Comparison of ENCODE assay signal across 26 mouse cellular contexts in the genomic region with DNA sequence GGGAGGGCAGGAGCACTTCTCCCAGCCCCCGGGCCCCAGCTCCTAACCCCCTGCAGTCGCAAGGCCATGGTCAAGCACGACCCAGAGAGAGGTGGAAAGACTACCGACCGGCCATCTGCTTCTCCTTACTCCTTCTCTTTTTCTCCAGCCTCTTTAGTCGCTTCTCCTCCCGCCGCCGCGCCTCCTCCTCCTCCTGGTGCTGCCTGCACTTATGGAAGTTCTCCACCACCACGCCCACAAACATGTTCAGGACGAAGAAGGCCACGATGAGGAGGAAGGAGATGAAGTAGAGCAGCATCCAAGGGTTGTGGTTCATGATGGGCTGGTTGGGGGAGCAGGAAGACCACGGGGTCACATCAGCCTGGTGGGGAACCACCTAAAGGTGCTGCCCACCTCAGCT. TPM values are rescaled to one million over a fixed set of nuclear protein-coding genes. Genes with fewer than 3 reads are reported as not detected.
DNase-seq lines count a peak whose midpoint lies in the region; ATAC-seq and TF ChIP-seq lines count a peak whose summit lies in the region.
"Had no signal": no experiment of that assay in that cellular context is flagged by ENCODE, and none has a peak within 500 bp of the region (broad histone marks: within the 10 kb centered on the region; RNA-seq: fewer than 3 reads in every experiment).

No protein-coding gene starts in this region.

- no peak for TF ChIP-seq EP300 in stomach, postnatal 0 days (optimal IDR thresholded peaks at IDR 0.05)

- DNase-seq in forebrain, postnatal 0 days: no peak
- DNase-seq in forebrain, embryonic 11.5 days (ENCODE audit: low spot score): no peak
- DNase-seq in neural tube, embryonic 11.5 days (ENCODE audit: low spot score): no peak
- no peak for DNase-seq in stomach, postnatal 0 days (ENCODE audit: low spot score)
- DNase-seq: adrenal gland, postnatal 10 days; cerebellum, adult 2 months; cerebellum, postnatal 36 days; embryo, embryonic 11 days; gastrocnemius, postnatal 14 days; heart, adult 18-20 months; heart, postnatal 10 days; kidney, adult 18-20 months; kidney, postnatal 10 days; lung, adult 18-20 months; lung, postnatal 10 days had no signal

- peaks cover 29% of the 10 kb centered on the region; the same call in 1 of the 2 replicates for H3K36me3 ChIP-seq in forebrain, postnatal 0 days (ENCODE audit: insufficient read depth)
- no peaks in the 10 kb centered on the region for H3K36me3 ChIP-seq in forebrain, embryonic 11.5 days (ENCODE audit: control insufficient read depth, insufficient read depth, low read length)
- peaks cover 5% of the 10 kb centered on the region; the same call in 1 of the 2 replicates for H3K36me3 ChIP-seq in kidney, embryonic 14.5 days (ENCODE audit: control insufficient read depth, insufficient read depth, low read length)
- H3K36me3 ChIP-seq in kidney, embryonic 16.5 days (ENCODE audit: insufficient read depth, low read length): no peaks in the 10 kb centered on the region
- no peaks in the 10 kb centered on the region for H3K36me3 ChIP-seq in neural tube, embryonic 11.5 days (ENCODE audit: control insufficient read depth, insufficient read depth, low read length)
- peaks cover 40% of the 10 kb centered on the region for H3K36me3 ChIP-seq in neural tube, embryonic 15.5 days
- peaks cover 81% of the 10 kb centered on the region for H3K36me3 ChIP-seq in limb, embryonic 13.5 days
- no peaks in the 10 kb centered on the region for H3K36me3 ChIP-seq in stomach, postnatal 0 days (ENCODE audit: control insufficient read depth, insufficient read depth, low read length)
- H3K36me3 ChIP-seq: forebrain, embryonic 15.5 days; heart, embryonic 12.5 days; liver, embryonic 12.5 days had no signal

- H3K4me1 ChIP-seq in forebrain, postnatal 0 days (ENCODE audit: insufficient read depth): 0 out of 2 replicates have a peak, but pooled peaks cover 2% of the 10 kb centered on the region
- 0 out of 2 replicates have a peak, but pooled peaks cover 11% of the 10 kb centered on the region for H3K4me1 ChIP-seq in forebrain, embryonic 11.5 days (replicated peaks; ENCODE audit: control insufficient read depth, insufficient read depth, low read length)
- H3K4me1 ChIP-seq in kidney, embryonic 14.5 days (ENCODE audit: control insufficient read depth, insufficient read depth, low read length): peaks cover 46% of the 10 kb centered on the region
- H3K4me1 ChIP-seq in kidney, embryonic 16.5 days (ENCODE audit: insufficient read depth, low read length): peaks cover 56% of the 10 kb centered on the region
- peaks cover 20% of the 10 kb centered on the region for H3K4me1 ChIP-seq in neural tube, embryonic 11.5 days (ENCODE audit: control insufficient read depth, insufficient read depth, low read length)
- peaks cover 40% of the 10 kb centered on the region for H3K4me1 ChIP-seq in neural tube, embryonic 15.5 days
- peaks cover 79% of the 10 kb centered on the region for H3K4me1 ChIP-seq in limb, embryonic 13.5 days
- peaks cover 8% of the 10 kb centered on the region for H3K4me1 ChIP-seq in stomach, postnatal 0 days (replicated peaks; ENCODE audit: control insufficient read depth, insufficient read depth)

- 0 out of 2 replicates have a peak overlapping the region, but pooled peaks have one; percentile 33 for H3K9ac ChIP-seq in forebrain, postnatal 0 days
- H3K9ac ChIP-seq in forebrain, embryonic 11.5 days (ENCODE audit: low read length): no peak overlapping the region
- H3K9ac ChIP-seq in kidney, embryonic 14.5 days (ENCODE audit: low read depth, low read length): 0 out of 2 replicates have a peak overlapping the region, but pooled peaks have one; percentile 8
- H3K9ac ChIP-seq in kidney, embryonic 16.5 days (replicated peaks; ENCODE audit: low read length): no peak overlapping the region
- H3K9ac ChIP-seq in neural tube, embryonic 11.5 days (ENCODE audit: low read length): peak overlapping the region; percentile 6; the same call in 1 of the 2 replicates
- H3K9ac ChIP-seq in neural tube, embryonic 15.5 days (replicated peaks): no peak overlapping the region
- peak overlapping the region; percentile 48; the same call in 1 of the 2 replicates for H3K9ac ChIP-seq in limb, embryonic 13.5 days
- no peak overlapping the region for H3K9ac ChIP-seq in stomach, postnatal 0 days (ENCODE audit: low read length)
- H3K9ac ChIP-seq: embryonic facial prominence, embryonic 13.5 days; forebrain, embryonic 15.5 days; heart, embryonic 12.5 days; hindbrain, embryonic 12.5 days; liver, embryonic 12.5 days had no signal

- TF ChIP-seq CTCF in forebrain, postnatal 0 days (IDR thresholded peaks at IDR 0.05; ENCODE audit: low read depth): no peak
- TF ChIP-seq CTCF in stomach, postnatal 0 days (IDR thresholded peaks at IDR 0.05; ENCODE audit: low read depth): no peak

- H3K27ac ChIP-seq in forebrain, postnatal 0 days (ENCODE audit: low read depth, low read length): no peak overlapping the region
- H3K27ac ChIP-seq in forebrain, embryonic 11.5 days (ENCODE audit: low read depth, low read length): no peak overlapping the region
- H3K27ac ChIP-seq in kidney, embryonic 14.5 days (ENCODE audit: low read depth, low read length): no peak overlapping the region
- no peak overlapping the region for H3K27ac ChIP-seq in kidney, embryonic 16.5 days (ENCODE audit: low read length)
- no peak overlapping the region for H3K27ac ChIP-seq in neural tube, embryonic 11.5 days (ENCODE audit: low read depth, low read length)
- H3K27ac ChIP-seq in neural tube, embryonic 15.5 days (replicated peaks): no peak overlapping the region
- no peak overlapping the region for H3K27ac ChIP-seq in limb, embryonic 13.5 days
- H3K27ac ChIP-seq in stomach, postnatal 0 days (replicated peaks): no peak overlapping the region
- H3K27ac ChIP-seq: embryonic facial prominence, embryonic 13.5 days; forebrain, embryonic 15.5 days; hindbrain, embryonic 12.5 days; liver, embryonic 12.5 days had no signal

- H3K27me3 ChIP-seq in forebrain, postnatal 0 days (ENCODE audit: insufficient read depth, low read length): no peaks in the 10 kb centered on the region
- no peaks in the 10 kb centered on the region for H3K27me3 ChIP-seq in forebrain, embryonic 11.5 days (ENCODE audit: control insufficient read depth, insufficient read depth, low read length)
- H3K27me3 ChIP-seq in kidney, embryonic 14.5 days (ENCODE audit: control insufficient read depth, insufficient read depth, low read length): no peaks in the 10 kb centered on the region
- H3K27me3 ChIP-seq in kidney, embryonic 16.5 days (ENCODE audit: insufficient read depth, low read length): no peaks in the 10 kb centered on the region; the same call in 1 of the 2 replicates
- peaks cover 4% of the 10 kb centered on the region; the same call in 1 of the 2 replicates for H3K27me3 ChIP-seq in neural tube, embryonic 11.5 days (ENCODE audit: control insufficient read depth, insufficient read depth, low read length)
- no peaks in the 10 kb centered on the region; the same call in 1 of the 2 replicates for H3K27me3 ChIP-seq in neural tube, embryonic 15.5 days (replicated peaks)
- H3K27me3 ChIP-seq in limb, embryonic 13.5 days: no peaks in the 10 kb centered on the region
- no peaks in the 10 kb centered on the region for H3K27me3 ChIP-seq in stomach, postnatal 0 days (ENCODE audit: control insufficient read depth, insufficient read depth, low read length)
- H3K27me3 ChIP-seq: embryonic facial prominence, embryonic 13.5 days; forebrain, embryonic 15.5 days had no signal

- H3K4me2 ChIP-seq in forebrain, postnatal 0 days (ENCODE audit: low read depth): no peak overlapping the region
- H3K4me2 ChIP-seq in forebrain, embryonic 11.5 days (ENCODE audit: low read depth, low read length, severe bottlenecking): no peak overlapping the region
- no peak overlapping the region for H3K4me2 ChIP-seq in kidney, embryonic 14.5 days (replicated peaks; ENCODE audit: low read depth, low read length)
- H3K4me2 ChIP-seq in kidney, embryonic 16.5 days (replicated peaks; ENCODE audit: low read depth, low read length): no peak overlapping the region
- no peak overlapping the region for H3K4me2 ChIP-seq in neural tube, embryonic 11.5 days (ENCODE audit: low read depth)
- H3K4me2 ChIP-seq in neural tube, embryonic 15.5 days: no peak overlapping the region
- no peak overlapping the region for H3K4me2 ChIP-seq in limb, embryonic 13.5 days (replicated peaks)
- no peak overlapping the region for H3K4me2 ChIP-seq in stomach, postnatal 0 days (replicated peaks; ENCODE audit: low read depth)
- H3K4me2 ChIP-seq: embryonic facial prominence, embryonic 13.5 days; forebrain, embryonic 15.5 days; heart, embryonic 12.5 days; hindbrain, embryonic 12.5 days; liver, embryonic 12.5 days; midbrain, embryonic 11.5 days had no signal

- no peak overlapping the region for H3K4me3 ChIP-seq in forebrain, postnatal 0 days (ENCODE audit: low read depth, low read length)
- H3K4me3 ChIP-seq in forebrain, embryonic 11.5 days (ENCODE audit: low read depth, low read length): no peak overlapping the region
- H3K4me3 ChIP-seq in kidney, embryonic 14.5 days (ENCODE audit: low read length): no peak overlapping the region
- H3K4me3 ChIP-seq in kidney, embryonic 16.5 days (ENCODE audit: low read length): no peak overlapping the region
- no peak overlapping the region for H3K4me3 ChIP-seq in neural tube, embryonic 11.5 days (ENCODE audit: low read depth, low read length)
- H3K4me3 ChIP-seq in neural tube, embryonic 15.5 days (replicated peaks): no peak overlapping the region
- H3K4me3 ChIP-seq in limb, embryonic 13.5 days: no peak overlapping the region
- no peak overlapping the region for H3K4me3 ChIP-seq in stomach, postnatal 0 days (ENCODE audit: low read depth, low read length)
- H3K4me3 ChIP-seq: embryonic facial prominence, embryonic 13.5 days; erythroblast, embryonic 14.5 days; forebrain, embryonic 15.5 days; heart, embryonic 12.5 days; hindbrain, embryonic 12.5 days; liver, embryonic 12.5 days had no signal

- H3K9me3 ChIP-seq in forebrain, postnatal 0 days (ENCODE audit: low read length): no peaks in the 10 kb centered on the region
- H3K9me3 ChIP-seq in forebrain, embryonic 11.5 days (ENCODE audit: control insufficient read depth, low read length): no peaks in the 10 kb centered on the region
- H3K9me3 ChIP-seq in kidney, embryonic 14.5 days (ENCODE audit: control insufficient read depth, low read length): no peaks in the 10 kb centered on the region
- no peaks in the 10 kb centered on the region for H3K9me3 ChIP-seq in kidney, embryonic 16.5 days (ENCODE audit: low read length)
- no peaks in the 10 kb centered on the region for H3K9me3 ChIP-seq in neural tube, embryonic 11.5 days (ENCODE audit: control insufficient read depth, low read length)
- H3K9me3 ChIP-seq in neural tube, embryonic 15.5 days (replicated peaks): no peaks in the 10 kb centered on the region
- H3K9me3 ChIP-seq in limb, embryonic 13.5 days: no peaks in the 10 kb centered on the region
- no peaks in the 10 kb centered on the region for H3K9me3 ChIP-seq in stomach, postnatal 0 days (ENCODE audit: control insufficient read depth, low read length)
- H3K9me3 ChIP-seq: embryonic facial prominence, embryonic 13.5 days; forebrain, embryonic 15.5 days; heart, embryonic 12.5 days; hindbrain, embryonic 12.5 days; liver, embryonic 12.5 days had no signal

- ATAC-seq in forebrain, postnatal 0 days: no peak
- ATAC-seq in forebrain, embryonic 11.5 days (replicated peaks; ENCODE audit: low FRiP score): no peak
- no peak for ATAC-seq in kidney, embryonic 14.5 days (ENCODE audit: low FRiP score, low TSS enrichment)
- ATAC-seq in kidney, embryonic 16.5 days (ENCODE audit: low FRiP score, low TSS enrichment): no peak
- ATAC-seq in neural tube, embryonic 11.5 days (ENCODE audit: insufficient read depth, low FRiP score, low TSS enrichment): no peak
- no peak for ATAC-seq in neural tube, embryonic 15.5 days (ENCODE audit: low FRiP score)
- no peak for ATAC-seq in limb, embryonic 13.5 days (ENCODE audit: low FRiP score, low read depth)
- no peak for ATAC-seq in stomach, postnatal 0 days (ENCODE audit: low FRiP score, low TSS enrichment)
- ATAC-seq: forebrain, embryonic 15.5 days; liver, embryonic 12.5 days had no signal

- 76% methylated on average over 14 of the region's 14 CpGs for whole genome bisulfite sequencing in forebrain, postnatal 0 days
- 66% methylated on average over 14 of the region's 14 CpGs for WGBS in forebrain, embryonic 11.5 days
- WGBS in kidney, embryonic 14.5 days: 54% methylated on average over 14 of the region's 14 CpGs
- WGBS in kidney, embryonic 16.5 days: 60% methylated on average over 14 of the region's 14 CpGs
- 55% methylated on average over 14 of the region's 14 CpGs for WGBS in neural tube, embryonic 11.5 days
- WGBS in neural tube, embryonic 15.5 days: 63% methylated on average over 14 of the region's 14 CpGs
- 61% methylated on average over 14 of the region's 14 CpGs for WGBS in limb, embryonic 13.5 days
- 55% methylated on average over 13 of the region's 14 CpGs for WGBS in stomach, postnatal 0 days

RNA-seq across cellular contexts. Expression of a gene that starts 32.9 kb away (rescaled TPM):
- 1.1 and 1.6 TPM in 2 replicates for total RNA-seq in forebrain, postnatal 0 days (2014; rRNA removed)
- polyA plus RNA-seq in forebrain, postnatal 0 days (2015; fragmentation: Nextera tagmentation; extraction: Ambion mirVana): 0.97 and 0.98 TPM in 2 replicates
- 0.49 and 0.57 TPM in 2 replicates for polyA plus RNA-seq in forebrain, embryonic 11.5 days (2014; fragmentation: Nextera tagmentation; extraction: Ambion mirVana)
- polyA plus RNA-seq in kidney, embryonic 14.5 days (2014; fragmentation: Nextera tagmentation; extraction: Ambion mirVana): 1.1 and 3.9 TPM in 2 replicates
- 5.0 and 7.0 TPM in 2 replicates for polyA plus RNA-seq in kidney, embryonic 16.5 days (2015; fragmentation: Nextera tagmentation; extraction: Ambion mirVana)
- polyA plus RNA-seq in neural tube, embryonic 11.5 days (2014; fragmentation: Nextera tagmentation; extraction: Ambion mirVana): 0.60 and 1.2 TPM in 2 replicates
- polyA plus RNA-seq in neural tube, embryonic 15.5 days (2015; fragmentation: Nextera tagmentation; extraction: Ambion mirVana): 1.1 and 1.7 TPM in 2 replicates
- polyA plus RNA-seq in limb, embryonic 13.5 days (2015; fragmentation: Nextera tagmentation; extraction: Ambion mirVana): 0.59 and 1.1 TPM in 2 replicates
- 25.3 and 31.4 TPM in 2 replicates for polyA plus RNA-seq in stomach, postnatal 0 days (2015; fragmentation: Nextera tagmentation; extraction: Ambion mirVana)

RNA-seq across cellular contexts. Expression of a gene that starts 48.3 kb away (rescaled TPM):
- total RNA-seq in forebrain, postnatal 0 days (2014; rRNA removed): 47.1 and 62.9 TPM in 2 replicates
- polyA plus RNA-seq in forebrain, postnatal 0 days (2015; fragmentation: Nextera tagmentation; extraction: Ambion mirVana): 5.3 and 5.8 TPM in 2 replicates
- polyA plus RNA-seq in forebrain, embryonic 11.5 days (2014; fragmentation: Nextera tagmentation; extraction: Ambion mirVana): 13.0 and 17.4 TPM in 2 replicates
- 8.7 and 14.1 TPM in 2 replicates for polyA plus RNA-seq in kidney, embryonic 14.5 days (2014; fragmentation: Nextera tagmentation; extraction: Ambion mirVana)
- 10.2 and 10.3 TPM in 2 replicates for polyA plus RNA-seq in kidney, embryonic 16.5 days (2015; fragmentation: Nextera tagmentation; extraction: Ambion mirVana)
- 9.0 and 10.0 TPM in 2 replicates for polyA plus RNA-seq in neural tube, embryonic 11.5 days (2014; fragmentation: Nextera tagmentation; extraction: Ambion mirVana)
- polyA plus RNA-seq in neural tube, embryonic 15.5 days (2015; fragmentation: Nextera tagmentation; extraction: Ambion mirVana): 12.8 and 14.7 TPM in 2 replicates
- polyA plus RNA-seq in limb, embryonic 13.5 days (2015; fragmentation: Nextera tagmentation; extraction: Ambion mirVana): 25.9 and 32.7 TPM in 2 replicates
- 1.8 and 2.0 TPM in 2 replicates for polyA plus RNA-seq in stomach, postnatal 0 days (2015; fragmentation: Nextera tagmentation; extraction: Ambion mirVana)

Comparison
In these comparisons a context has a peak if more than half of its experiments do, and no peak if none do; other contexts are left out.
1. H3K9ac ChIP-seq: peak in forebrain, postnatal 0 days (single experiment), kidney, embryonic 14.5 days (single experiment), neural tube, embryonic 11.5 days (single experiment) and limb, embryonic 13.5 days (single experiment); none in forebrain, embryonic 11.5 days (single experiment), kidney, embryonic 16.5 days (single experiment), neural tube, embryonic 15.5 days (single experiment) and stomach, postnatal 0 days (single experiment).